Mouse (Mus musculus): ENCODE results near the gene Gpatch4. TPM values are rescaled to one million over a fixed set of nuclear protein-coding genes. Genes with fewer than 3 reads are reported as not detected.

The Gpatch4 gene
- polyA plus RNA-seq, 1 experiment from 2014 or later = 44.0 TPM

DNA sequence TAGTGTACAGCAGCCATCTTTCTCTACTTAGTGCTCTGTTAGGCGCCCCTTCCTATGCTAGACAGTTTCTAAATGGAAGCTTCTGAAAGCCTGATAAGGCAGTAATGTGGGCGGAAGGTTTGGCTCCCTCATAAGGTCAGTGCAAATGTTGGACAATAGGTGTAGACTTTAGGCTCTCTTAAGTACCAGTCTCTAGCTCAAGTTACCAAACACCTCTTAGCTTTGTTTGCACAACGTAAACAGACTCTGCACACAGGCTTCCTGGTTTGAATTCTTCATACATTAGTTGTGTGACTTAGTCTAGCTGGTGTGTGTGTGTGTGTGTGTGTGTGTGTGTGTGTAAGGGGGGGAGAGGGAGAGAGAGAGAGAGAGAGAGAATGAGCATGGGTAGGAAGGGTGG, 6.6 kb downstream of the Gpatch4 start:
- Histone ChIP-seq H3K4me2 (no peak overlapping the region), H3K36me3 (peaks cover 83% of the 10 kb centered on the region), H3K9ac (no peak overlapping the region), H3K4me3 (no peak overlapping the region), H3K9me3 (replicated peaks) (no peaks in the 10 kb centered on the region), H3K4me1 (peaks cover 4% of the 10 kb centered on the region; the same call in 1 of the 2 replicates), H3K27me3 (replicated peaks) (no peaks in the 10 kb centered on the region), H3K27ac (no peak overlapping the region)
- ATAC-seq = no peak
- 69% methylated on average over 3 of the region's 3 CpGs for WGBS (ENCODE audit: insufficient replicate concordance)

DNA sequence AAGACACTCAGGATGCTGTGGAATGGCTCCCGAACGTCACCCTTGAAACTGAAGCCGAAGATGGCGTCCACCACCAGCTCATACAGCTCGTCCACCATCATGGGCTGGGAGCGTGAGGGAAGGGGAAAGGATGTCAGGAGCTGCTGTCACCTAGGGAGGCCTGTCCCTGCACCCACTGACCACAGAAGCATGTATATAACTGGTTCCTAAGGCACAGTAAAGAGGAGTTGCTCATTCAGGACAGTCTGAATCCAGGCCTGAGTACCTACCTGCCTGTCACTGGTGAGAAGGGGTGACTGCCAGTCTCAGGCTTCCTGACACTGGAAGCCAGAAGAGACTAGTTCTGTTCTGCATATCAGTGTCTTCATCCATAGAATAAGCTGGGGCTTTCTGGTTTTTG, 14.1 kb downstream of the Gpatch4 start:
- H3K9ac ChIP-seq = peak overlapping the region; percentile 82; the same call in 1 of the 2 replicates
- H3K4me2 ChIP-seq = peak overlapping the region; percentile 91
- 84% methylated on average over 6 of the region's 6 CpGs for WGBS (ENCODE audit: insufficient replicate concordance)
- no peaks in the 10 kb centered on the region for H3K27me3 ChIP-seq (replicated peaks)
- peaks cover 47% of the 10 kb centered on the region for H3K36me3 ChIP-seq
- no peak for ATAC-seq
- H3K4me3 ChIP-seq = peak overlapping the region; percentile 82
- peaks cover 23% of the 10 kb centered on the region for H3K4me1 ChIP-seq
- no peaks in the 10 kb centered on the region for H3K9me3 ChIP-seq (replicated peaks)
- no peak overlapping the region for H3K27ac ChIP-seq

DNA sequence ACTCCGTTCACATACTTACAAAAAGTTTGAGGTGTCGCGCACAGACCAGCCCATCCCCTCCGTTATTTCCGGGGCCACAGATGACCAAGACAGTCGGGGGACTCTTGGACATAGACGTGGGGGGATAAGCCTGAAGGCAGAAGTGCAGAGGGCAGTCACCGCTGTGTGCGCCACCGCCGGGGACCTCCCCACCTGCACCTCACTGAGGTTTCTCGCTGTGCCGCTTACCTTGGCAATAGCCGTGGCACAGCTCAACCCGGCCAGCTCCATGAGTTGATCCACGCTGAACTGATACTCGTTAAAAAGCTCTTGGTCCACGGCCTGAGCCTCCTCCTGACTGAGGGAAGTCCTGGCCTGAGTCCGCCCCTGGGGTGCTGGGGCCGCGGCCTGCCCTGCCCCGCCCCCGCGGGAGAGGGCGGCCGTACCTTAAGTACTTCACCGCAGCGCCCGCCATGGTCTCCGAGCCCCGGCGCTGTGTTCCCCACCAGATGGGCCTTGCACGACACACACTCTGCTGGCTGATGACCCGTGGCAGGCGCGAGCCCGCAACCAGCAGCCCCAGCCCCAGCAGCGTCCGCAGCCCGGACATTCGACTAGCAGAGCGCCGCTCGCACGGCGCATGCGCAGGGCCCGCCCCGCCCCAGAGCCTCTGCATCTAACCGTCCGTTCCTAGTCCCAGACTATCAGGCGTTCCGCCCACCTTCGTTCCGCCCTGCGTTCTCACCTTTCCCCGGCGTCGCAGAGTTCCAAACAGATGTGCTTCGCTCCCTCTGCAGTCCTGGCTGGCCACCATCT, 15.2 kb downstream of the Gpatch4 start, which contains the start of gene Naxe:
Naxe (minus strand) TSS at position 594 of the 795 bp plus-strand sequence.
- peak within 1 kb of the TSS; percentile 75 for H3K27ac ChIP-seq
- WGBS (ENCODE audit: insufficient replicate concordance) = 2% methylated on average over 60 of the region's 60 CpGs

DNA sequence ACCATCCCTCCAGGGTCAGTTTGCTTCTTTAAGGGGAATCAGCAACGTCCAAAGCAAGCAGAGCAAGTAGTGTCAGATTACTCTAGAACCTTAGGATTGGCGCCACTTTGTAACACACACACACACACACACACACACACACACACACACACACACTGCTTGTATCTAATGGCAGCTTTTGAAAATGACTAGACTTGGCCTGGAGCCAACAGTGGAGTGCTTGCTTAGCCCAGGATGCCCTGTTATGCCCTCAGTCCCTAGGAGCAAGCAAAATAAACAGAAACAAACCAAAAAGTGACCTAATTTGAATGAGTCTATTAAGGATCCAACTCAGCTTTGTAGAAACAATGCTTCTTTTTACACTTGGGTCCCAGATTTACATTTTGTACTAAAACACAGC, 25.5 kb downstream of the Gpatch4 start:
- 37% methylated on average over 2 of the region's 2 CpGs for WGBS (ENCODE audit: insufficient replicate concordance)
- H3K4me3 ChIP-seq = no peak overlapping the region
- H3K36me3 ChIP-seq = no peaks in the 10 kb centered on the region
- no peaks in the 10 kb centered on the region for H3K4me1 ChIP-seq
- no peak overlapping the region for H3K9ac ChIP-seq
- H3K27ac ChIP-seq = no peak overlapping the region
- H3K4me2 ChIP-seq = no peak overlapping the region
- peaks cover 33% of the 10 kb centered on the region for H3K27me3 ChIP-seq (replicated peaks)
- ATAC-seq = no peak
- H3K9me3 ChIP-seq (replicated peaks) = no peaks in the 10 kb centered on the region

More for the DNA sequence above, 15.2 kb downstream of the Gpatch4 start, which contains the start of gene Naxe:
- Histone ChIP-seq H3K27me3 (replicated peaks) (no peaks in the 10 kb centered on the region), H3K4me3 (peak within 1 kb of the TSS; percentile 82), H3K9ac (peak within 1 kb of the TSS; percentile 82), H3K4me2 (peak within 1 kb of the TSS; percentile 91), H3K36me3 (peaks cover 36% of the 10 kb centered on the region), H3K4me1 (peaks cover 23% of the 10 kb centered on the region), H3K9me3 (replicated peaks) (no peaks in the 10 kb centered on the region)
- peak; percentile 91 for ATAC-seq

DNA sequence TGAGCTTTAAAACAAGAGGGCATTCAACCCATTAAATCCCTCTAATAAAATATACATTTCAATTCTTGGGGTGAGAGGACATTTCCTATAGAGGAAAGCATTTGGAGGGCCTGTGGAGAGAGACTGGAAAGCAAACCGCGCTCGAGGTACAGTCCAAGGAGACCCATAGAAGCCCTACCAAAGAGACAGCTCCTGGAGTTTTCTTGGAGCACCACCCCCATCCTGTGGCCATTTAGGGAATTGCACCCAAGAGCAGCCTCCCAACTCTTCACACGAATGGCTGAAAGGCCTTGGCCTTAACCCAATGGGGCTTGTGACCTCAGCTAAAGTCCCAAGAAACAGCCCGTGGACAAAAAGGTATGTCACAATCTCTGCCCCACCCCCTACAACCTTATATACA, 28.9 kb downstream of the Gpatch4 start:
- Histone ChIP-seq H3K4me2 (no peak overlapping the region), H3K9me3 (replicated peaks) (no peaks in the 10 kb centered on the region), H3K4me3 (no peak overlapping the region), H3K27ac (no peak overlapping the region), H3K4me1 (no peaks in the 10 kb centered on the region), H3K36me3 (no peaks in the 10 kb centered on the region), H3K27me3 (replicated peaks) (peaks cover 51% of the 10 kb centered on the region), H3K9ac (no peak overlapping the region)
- WGBS (ENCODE audit: insufficient replicate concordance) = 7% methylated on average over 5 of the region's 5 CpGs
- no peak for ATAC-seq

DNA sequence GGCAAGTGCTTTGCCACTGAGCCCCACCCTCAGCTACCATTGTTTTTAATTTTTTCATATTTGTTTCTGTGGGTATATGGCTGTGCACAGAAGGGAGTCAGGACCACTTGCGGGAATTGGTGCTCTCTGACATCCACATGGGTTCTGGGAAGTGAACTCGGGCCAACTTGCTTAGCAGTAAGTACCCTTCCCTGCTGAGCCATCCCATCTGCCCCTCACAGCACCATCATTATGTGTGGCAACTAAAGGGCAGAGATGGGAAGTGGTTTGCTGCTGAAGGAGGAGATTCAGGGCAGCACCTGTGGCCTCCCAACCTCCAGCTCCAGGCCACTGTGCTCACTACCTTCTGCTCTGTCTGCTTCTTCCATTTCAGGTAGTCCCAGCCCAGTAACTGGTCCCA, 30.7 kb downstream of the Gpatch4 start:
- H3K9ac ChIP-seq = no peak overlapping the region
- no peaks in the 10 kb centered on the region for H3K9me3 ChIP-seq (replicated peaks)
- no peak overlapping the region for H3K4me3 ChIP-seq
- no peak for ATAC-seq
- peaks cover 57% of the 10 kb centered on the region for H3K27me3 ChIP-seq (replicated peaks)
- no peaks in the 10 kb centered on the region for H3K36me3 ChIP-seq
- WGBS (ENCODE audit: insufficient replicate concordance) = 57% methylated on average over 2 of the region's 2 CpGs
- no peak overlapping the region for H3K27ac ChIP-seq
- H3K4me2 ChIP-seq = no peak overlapping the region
- H3K4me1 ChIP-seq = no peaks in the 10 kb centered on the region

DNA sequence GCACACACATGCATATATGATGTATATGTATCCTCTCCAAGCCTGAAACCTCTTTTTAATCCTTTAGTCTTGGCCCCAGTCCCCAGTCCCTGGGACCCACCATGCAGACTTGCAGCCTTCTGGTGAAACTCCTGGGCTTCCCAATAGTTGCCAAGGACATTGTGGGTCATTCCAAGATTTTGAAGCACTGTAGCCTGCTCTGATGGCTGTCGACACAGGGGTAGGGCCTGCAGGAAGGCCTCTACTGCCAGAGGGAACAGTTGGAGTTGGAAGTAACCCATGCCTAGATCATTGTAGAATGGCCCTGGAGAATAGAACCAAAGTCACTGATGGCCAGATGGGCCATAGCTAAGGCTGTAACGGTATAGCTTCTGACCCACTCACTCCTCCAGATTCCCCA, 31.4 kb downstream of the Gpatch4 start:
- no peak overlapping the region for H3K27ac ChIP-seq
- no peaks in the 10 kb centered on the region for H3K36me3 ChIP-seq
- H3K4me2 ChIP-seq = no peak overlapping the region
- ATAC-seq = no peak
- H3K9ac ChIP-seq = no peak overlapping the region
- no peaks in the 10 kb centered on the region for H3K9me3 ChIP-seq (replicated peaks)
- no peak overlapping the region for H3K4me3 ChIP-seq
- 48% methylated on average over 2 of the region's 2 CpGs for WGBS (ENCODE audit: insufficient replicate concordance)
- H3K4me1 ChIP-seq = no peaks in the 10 kb centered on the region
- peaks cover 63% of the 10 kb centered on the region for H3K27me3 ChIP-seq (replicated peaks)

DNA sequence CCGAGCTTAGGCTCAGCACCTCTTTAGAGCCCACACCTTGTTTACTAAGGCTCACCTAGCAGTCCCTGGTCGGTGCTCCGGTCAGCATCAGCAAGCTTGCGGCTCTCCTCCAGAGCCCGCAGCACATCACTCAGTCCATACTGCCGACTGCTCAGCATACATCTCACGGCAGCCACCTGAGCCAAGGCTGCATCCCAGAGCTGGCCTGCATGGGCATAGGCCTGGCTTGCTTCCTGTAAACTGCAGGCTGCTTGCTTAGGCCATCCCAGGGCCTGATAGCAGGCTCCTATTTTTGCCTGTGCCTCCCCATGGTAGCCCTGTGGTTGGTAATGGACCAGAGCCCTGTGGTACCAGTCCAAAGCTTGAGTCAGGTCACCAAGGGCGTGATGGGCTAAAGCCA, 31.9 kb downstream of the Gpatch4 start:
- WGBS (ENCODE audit: insufficient replicate concordance) = 63% methylated on average over 8 of the region's 8 CpGs
- H3K27me3 ChIP-seq (replicated peaks) = peaks cover 63% of the 10 kb centered on the region

DNA sequence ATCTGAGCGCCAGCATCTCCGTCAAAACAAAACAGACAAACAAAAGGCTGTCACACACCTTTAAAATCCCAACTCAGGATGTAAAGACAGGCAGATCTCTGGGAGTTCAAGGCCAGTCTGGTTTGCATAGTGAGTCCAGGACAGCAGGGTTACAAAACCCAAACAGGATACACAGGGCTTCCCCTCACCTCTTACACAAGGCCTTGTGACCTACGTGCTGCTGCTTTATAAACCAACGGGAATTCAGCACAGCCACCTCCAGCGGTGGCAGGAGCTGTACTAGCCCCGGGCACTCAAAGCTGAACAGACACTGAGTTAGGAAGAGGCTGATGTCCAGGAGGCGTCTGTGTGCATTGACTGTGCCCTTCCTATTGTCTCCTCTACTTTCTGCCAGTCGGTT, 34.5 kb downstream of the Gpatch4 start:
- no peak overlapping the region for H3K4me2 ChIP-seq
- no peak for ATAC-seq
- peaks cover 42% of the 10 kb centered on the region for H3K27me3 ChIP-seq (replicated peaks)
- 33% methylated on average over 8 of the region's 8 CpGs for WGBS (ENCODE audit: insufficient replicate concordance)
- no peak overlapping the region for H3K9ac ChIP-seq
- no peaks in the 10 kb centered on the region for H3K9me3 ChIP-seq (replicated peaks)
- peaks cover 8% of the 10 kb centered on the region for H3K4me1 ChIP-seq
- no peak overlapping the region for H3K4me3 ChIP-seq
- no peak overlapping the region for H3K27ac ChIP-seq
- H3K36me3 ChIP-seq = no peaks in the 10 kb centered on the region

More for the DNA sequence above, 31.9 kb downstream of the Gpatch4 start:
- no peak overlapping the region for H3K27ac ChIP-seq
- H3K9me3 ChIP-seq (replicated peaks) = no peaks in the 10 kb centered on the region
- H3K36me3 ChIP-seq = no peaks in the 10 kb centered on the region
- ATAC-seq = no peak
- H3K4me1 ChIP-seq = no peaks in the 10 kb centered on the region
- H3K4me3 ChIP-seq = no peak overlapping the region
- H3K4me2 ChIP-seq = no peak overlapping the region
- no peak overlapping the region for H3K9ac ChIP-seq

DNA sequence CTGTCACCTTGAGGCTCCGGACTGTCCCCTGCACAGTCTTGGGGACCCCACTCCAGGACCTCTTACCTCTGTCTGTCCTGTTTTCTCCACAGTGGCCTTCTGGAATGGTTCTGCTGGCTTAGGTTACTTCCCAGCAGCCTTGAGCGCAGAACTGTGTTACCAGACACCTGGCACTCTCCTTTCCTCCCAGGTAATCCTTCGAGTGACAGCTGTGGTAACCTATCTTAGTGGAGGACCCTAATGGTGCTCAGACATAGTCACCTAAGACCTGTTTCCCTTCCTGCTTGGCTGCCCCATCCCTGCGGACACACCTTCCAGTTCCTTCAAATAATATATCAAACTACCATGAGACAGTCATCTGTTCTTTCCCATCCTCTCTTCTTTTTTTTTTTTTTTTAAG, 35.3 kb downstream of the Gpatch4 start, which contains the start of gene Ttc24:
Ttc24 (minus strand) TSS at position 101 of the 400 bp plus-strand sequence.
- Histone ChIP-seq H3K27ac (no peak within 1 kb of the TSS), H3K9me3 (replicated peaks) (no peaks in the 10 kb centered on the region), H3K4me2 (no peak within 1 kb of the TSS), H3K36me3 (no peaks in the 10 kb centered on the region), H3K4me1 (peaks cover 15% of the 10 kb centered on the region), H3K27me3 (replicated peaks) (peaks cover 40% of the 10 kb centered on the region), H3K4me3 (no peak within 1 kb of the TSS), H3K9ac (0 out of 2 replicates have a peak within 1 kb of the TSS, but pooled peaks have one; percentile 14)
- no peak for ATAC-seq
- 68% methylated on average over 4 of the region's 4 CpGs for WGBS (ENCODE audit: insufficient replicate concordance)

DNA sequence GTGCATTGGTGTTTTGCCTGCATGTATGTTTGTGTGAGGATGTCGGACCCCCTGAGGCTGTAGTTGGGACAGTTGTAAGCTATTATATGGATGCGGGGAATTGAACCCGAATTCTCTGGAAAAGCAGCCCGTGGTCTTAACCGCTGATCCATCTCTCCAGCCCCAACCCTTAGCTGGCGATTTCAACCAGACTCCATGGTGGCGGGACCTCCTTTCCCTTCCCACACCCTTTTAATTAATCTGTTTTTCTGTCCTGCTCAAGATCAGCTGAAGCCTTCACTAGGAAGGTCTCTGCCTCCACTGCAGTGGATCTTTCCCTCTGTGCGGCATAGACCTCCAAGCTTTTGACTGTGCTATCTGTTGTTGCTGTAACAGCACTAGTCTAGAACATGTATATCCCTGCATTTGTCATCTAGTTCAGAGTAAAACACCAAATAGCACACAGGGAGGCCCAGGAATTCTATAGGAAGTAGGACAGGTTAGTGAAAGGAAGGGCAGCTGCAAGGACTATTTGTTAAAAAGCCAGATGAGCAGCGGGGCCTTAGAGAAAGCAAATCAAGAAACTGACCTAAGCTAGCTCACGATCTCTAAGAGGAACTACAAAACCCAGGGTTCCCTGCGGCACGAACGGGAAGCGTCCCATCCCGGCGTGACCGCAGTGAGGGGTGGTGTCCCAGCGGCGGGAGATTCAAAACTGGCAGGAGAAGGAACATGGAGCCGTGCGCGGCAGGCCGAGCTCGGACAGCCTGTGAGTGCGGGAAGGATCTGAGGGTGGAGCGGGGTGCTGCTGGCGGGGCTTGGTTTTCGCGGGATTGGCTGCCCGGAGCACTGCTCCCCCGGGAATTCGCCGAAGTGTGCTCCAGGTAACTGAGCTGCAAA, 38.7 kb downstream of the Gpatch4 start, which contains the start of gene Iqgap3:
Iqgap3 (plus strand) TSS at position 627 of the 879 bp plus-strand sequence.
- Histone ChIP-seq H3K27ac (peak within 1 kb of the TSS; percentile 54; the same call in 1 of the 2 replicates), H3K4me2 (peak within 1 kb of the TSS; percentile 83), H3K36me3 (peaks cover 28% of the 10 kb centered on the region), H3K9me3 (replicated peaks) (no peaks in the 10 kb centered on the region), H3K27me3 (replicated peaks) (peaks cover 21% of the 10 kb centered on the region), H3K4me3 (peak within 1 kb of the TSS; percentile 73), H3K4me1 (peaks cover 17% of the 10 kb centered on the region), H3K9ac (peak within 1 kb of the TSS; percentile 79)
- peak; percentile 85 for ATAC-seq
- WGBS (ENCODE audit: insufficient replicate concordance) = 18% methylated on average over 33 of the region's 33 CpGs
